Mouse (Mus musculus) lung, postnatal 0 days (tissue): Measurements from ENCODE around the gene Hemgn.

Experiments
- CTCF ChIP-seq: IDR thresholded peaks from 2 replicates; pipeline ENCODE4 v1.5.1; 2016; ENCODE audit warnings: antibody characterized with exemption, mild to moderate bottlenecking
- EP300 ChIP-seq: IDR thresholded peaks from 2 replicates; pipeline ENCODE4 v1.6.1; 2016; ENCODE audit warnings: antibody characterized with exemption, mild to moderate bottlenecking, control low read depth

- TF ChIP-seq CTCF (no peak), EP300 (no peak)
Observed at GRCm38 (mm10) chr4:46422625-46423024, 9.3 kb upstream of the Hemgn start.
